In genomic region chr3:102610970-102611369, GRCm38 (mm10) we compare ENCODE assay signal across 18 mouse cellular contexts.
DNase-seq lines count a peak whose midpoint lies in the region; ATAC-seq lines count a peak whose summit lies in the region.
"Had no signal": no experiment of that assay in that cellular context is flagged by ENCODE, and none has a peak within 500 bp of the region (broad histone marks: within the 10 kb centered on the region; RNA-seq: fewer than 3 reads in every experiment).

No protein-coding gene starts in this region.

- no peak overlapping the region for H3K4me3 ChIP-seq in hindbrain, embryonic 15.5 days
- no peak overlapping the region for H3K4me3 ChIP-seq in hindbrain, embryonic 11.5 days (ENCODE audit: low read depth, low read length)
- no peak overlapping the region for H3K4me3 ChIP-seq in neural tube, embryonic 14.5 days (ENCODE audit: low read depth, low read length)
- H3K4me3 ChIP-seq in limb, embryonic 15.5 days, result no peak overlapping the region
- H3K4me3 ChIP-seq: liver, embryonic 12.5 days; midbrain, embryonic 12.5 days had no signal

- no peak overlapping the region for H3K4me2 ChIP-seq in hindbrain, embryonic 15.5 days
- no peak overlapping the region for H3K4me2 ChIP-seq in hindbrain, embryonic 11.5 days (replicated peaks; ENCODE audit: low read depth, low read length)
- H3K4me2 ChIP-seq in neural tube, embryonic 14.5 days (ENCODE audit: low read depth, low read length), result no peak overlapping the region
- no peak overlapping the region for H3K4me2 ChIP-seq in limb, embryonic 15.5 days
- H3K4me2 ChIP-seq: liver, embryonic 12.5 days; midbrain, embryonic 12.5 days had no signal

- H3K4me1 ChIP-seq in hindbrain, embryonic 15.5 days (replicated peaks), result peaks cover 14% of the 10 kb centered on the region
- H3K4me1 ChIP-seq in hindbrain, embryonic 11.5 days (replicated peaks; ENCODE audit: control insufficient read depth, insufficient read depth, low read length), result no peaks in the 10 kb centered on the region
- H3K4me1 ChIP-seq in neural tube, embryonic 14.5 days (ENCODE audit: control insufficient read depth, insufficient read depth, low read length), result 0 out of 2 replicates have a peak, but pooled peaks cover 6% of the 10 kb centered on the region
- peaks cover 14% of the 10 kb centered on the region for H3K4me1 ChIP-seq in limb, embryonic 15.5 days
- H3K4me1 ChIP-seq: liver, embryonic 12.5 days had no signal

- ATAC-seq in hindbrain, embryonic 15.5 days (ENCODE audit: low FRiP score, low read depth), result peak; percentile 51; the same call in 1 of the 2 replicates
- no peak for ATAC-seq in hindbrain, embryonic 11.5 days (ENCODE audit: low FRiP score)
- peak; percentile 57 for ATAC-seq in neural tube, embryonic 14.5 days (ENCODE audit: low read depth)
- no peak for ATAC-seq in limb, embryonic 15.5 days (ENCODE audit: insufficient number of reproducible peaks, low FRiP score, low TSS enrichment, low read depth)
- ATAC-seq: inflammation-experienced regulatory T-cells, adult 6 months; liver, embryonic 12.5 days had no signal

- DNase-seq in hindbrain, embryonic 11.5 days (ENCODE audit: low spot score), result no peak
- no peak for DNase-seq in neural tube, embryonic 10.5 days (ENCODE audit: extremely low spot score, low spot score)
- DNase-seq in adrenal gland, adult 18-20 months (ENCODE audit: low spot score in 2 of 2), result no peak
- no peak for DNase-seq in adrenal gland, adult 2 months
- DNase-seq: adrenal gland, postnatal 25 days; cerebellum, adult 11-12 months; gastrocnemius, postnatal 36 days; kidney, adult 2 months; lung, adult 2 months; lung, postnatal 36 days; spleen, adult 18-20 months; thymus, postnatal 36 days had no signal

- WGBS in hindbrain, embryonic 15.5 days, result 27% methylated on average over 5 of the region's 5 CpGs
- 34% methylated on average over 5 of the region's 5 CpGs for WGBS in hindbrain, embryonic 11.5 days
- 29% methylated on average over 5 of the region's 5 CpGs for WGBS in neural tube, embryonic 14.5 days
- 23% methylated on average over 5 of the region's 5 CpGs for WGBS in limb, embryonic 15.5 days

- no peaks in the 10 kb centered on the region for H3K27me3 ChIP-seq in hindbrain, embryonic 15.5 days
- H3K27me3 ChIP-seq in hindbrain, embryonic 11.5 days (ENCODE audit: control insufficient read depth, insufficient read depth, low read length), result no peaks in the 10 kb centered on the region
- no peaks in the 10 kb centered on the region for H3K27me3 ChIP-seq in neural tube, embryonic 14.5 days (ENCODE audit: control insufficient read depth, insufficient read depth, low read length)
- no peaks in the 10 kb centered on the region for H3K27me3 ChIP-seq in limb, embryonic 15.5 days
- H3K27me3 ChIP-seq: liver, embryonic 12.5 days had no signal

- no peak overlapping the region for H3K9ac ChIP-seq in hindbrain, embryonic 15.5 days
- H3K9ac ChIP-seq in hindbrain, embryonic 11.5 days (ENCODE audit: low read depth, low read length), result no peak overlapping the region
- no peak overlapping the region for H3K9ac ChIP-seq in neural tube, embryonic 14.5 days (replicated peaks; ENCODE audit: low read depth, low read length)
- H3K9ac ChIP-seq in limb, embryonic 15.5 days, result no peak overlapping the region
- H3K9ac ChIP-seq: liver, embryonic 12.5 days; midbrain, embryonic 12.5 days had no signal

- H3K9me3 ChIP-seq in hindbrain, embryonic 15.5 days, result no peaks in the 10 kb centered on the region
- no peaks in the 10 kb centered on the region for H3K9me3 ChIP-seq in hindbrain, embryonic 11.5 days (ENCODE audit: control insufficient read depth, low read length)
- no peaks in the 10 kb centered on the region for H3K9me3 ChIP-seq in neural tube, embryonic 14.5 days (ENCODE audit: control insufficient read depth, low read length)
- H3K9me3 ChIP-seq in limb, embryonic 15.5 days, result no peaks in the 10 kb centered on the region
- H3K9me3 ChIP-seq: liver, embryonic 12.5 days; midbrain, embryonic 12.5 days had no signal

- H3K36me3 ChIP-seq in hindbrain, embryonic 15.5 days, result no peaks in the 10 kb centered on the region
- no peaks in the 10 kb centered on the region for H3K36me3 ChIP-seq in hindbrain, embryonic 11.5 days (ENCODE audit: control insufficient read depth, insufficient read depth, low read length)
- no peaks in the 10 kb centered on the region for H3K36me3 ChIP-seq in neural tube, embryonic 14.5 days (ENCODE audit: control insufficient read depth, insufficient read depth, low read length)
- no peaks in the 10 kb centered on the region for H3K36me3 ChIP-seq in limb, embryonic 15.5 days
- H3K36me3 ChIP-seq: liver, embryonic 12.5 days; midbrain, embryonic 12.5 days had no signal

- H3K27ac ChIP-seq in hindbrain, embryonic 15.5 days (replicated peaks), result no peak overlapping the region
- H3K27ac ChIP-seq in hindbrain, embryonic 11.5 days (ENCODE audit: low read depth, low read length), result no peak overlapping the region
- no peak overlapping the region for H3K27ac ChIP-seq in neural tube, embryonic 14.5 days (ENCODE audit: low read depth, low read length)
- H3K27ac ChIP-seq in limb, embryonic 15.5 days, result peak overlapping the region; percentile 38; the same call in 1 of the 2 replicates
- H3K27ac ChIP-seq: liver, embryonic 12.5 days; midbrain, embryonic 12.5 days had no signal

Comparison
In these comparisons a context has a peak if more than half of its experiments do, and no peak if none do; other contexts are left out.
1. ATAC-seq: peak in hindbrain, embryonic 15.5 days (single experiment) and neural tube, embryonic 14.5 days (single experiment); none in hindbrain, embryonic 11.5 days (single experiment) and limb, embryonic 15.5 days (single experiment).